8 mouse cellular contexts compared by ENCODE assay signal in the genomic region with DNA sequence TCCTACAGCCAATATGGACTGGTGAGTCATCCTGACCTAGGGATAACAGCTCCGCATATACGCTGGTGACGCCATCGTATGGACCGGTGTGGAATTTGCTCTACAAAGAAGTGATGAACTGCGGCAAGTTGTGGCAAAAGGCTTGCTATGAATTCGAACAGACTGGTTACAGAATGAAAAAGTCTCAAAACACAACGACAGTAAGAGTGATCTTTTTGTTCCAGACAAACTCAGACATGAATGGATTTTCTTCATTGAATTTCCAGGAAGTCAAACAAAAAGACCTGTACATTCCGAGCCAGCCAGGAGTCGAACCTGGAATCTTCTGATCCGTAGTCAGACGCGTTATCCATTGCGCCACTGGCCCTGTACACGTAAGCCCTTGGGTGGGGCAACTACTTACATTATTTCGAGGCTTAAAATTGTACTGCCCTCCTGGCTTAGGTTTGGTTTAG. TPM values are rescaled to one million over a fixed set of nuclear protein-coding genes. Genes with fewer than 3 reads are reported as not detected.
DNase-seq lines count a peak whose midpoint lies in the region; ATAC-seq and TF ChIP-seq lines count a peak whose summit lies in the region.

No protein-coding gene starts in this region.

- no peaks in the 10 kb centered on the region for H3K36me3 ChIP-seq in heart, embryonic 13.5 days
- H3K36me3 ChIP-seq in kidney, postnatal 0 days (ENCODE audit: insufficient read depth, low read length), result no peaks in the 10 kb centered on the region
- H3K36me3 ChIP-seq in liver, embryonic 11.5 days (ENCODE audit: control insufficient read depth, insufficient read depth, low read length), result no peaks in the 10 kb centered on the region
- no peaks in the 10 kb centered on the region for H3K36me3 ChIP-seq in splenic B cell, adult 2 months (ENCODE audit: control insufficient read depth, insufficient read depth, low read length, poor library complexity, severe bottlenecking)

- no peak for TF ChIP-seq POLR2A in brain, embryonic 14.5 days (IDR thresholded peaks at IDR 0.05; ENCODE audit: borderline replicate concordance, extremely low read depth, insufficient read depth, insufficient read length, poor library complexity, severe bottlenecking)

- peak overlapping the region; percentile 95 for H3K27ac ChIP-seq in heart, embryonic 13.5 days (replicated peaks)
- peak overlapping the region; percentile 32; the same call in 1 of the 2 replicates for H3K27ac ChIP-seq in kidney, postnatal 0 days
- H3K27ac ChIP-seq in liver, embryonic 11.5 days (ENCODE audit: low read depth, low read length), result peak overlapping the region; percentile 51

- peak overlapping the region; percentile 73 for H3K4me2 ChIP-seq in heart, embryonic 13.5 days
- H3K4me2 ChIP-seq in kidney, postnatal 0 days (ENCODE audit: low read length), result peak overlapping the region; percentile 65
- peak overlapping the region; percentile 78 for H3K4me2 ChIP-seq in liver, embryonic 11.5 days

- H3K27me3 ChIP-seq in heart, embryonic 13.5 days (replicated peaks), result no peaks in the 10 kb centered on the region
- no peaks in the 10 kb centered on the region for H3K27me3 ChIP-seq in kidney, postnatal 0 days (ENCODE audit: insufficient read depth, low read length)
- H3K27me3 ChIP-seq in liver, embryonic 11.5 days (replicated peaks; ENCODE audit: control insufficient read depth, insufficient read depth, low read length), result no peaks in the 10 kb centered on the region
- H3K27me3 ChIP-seq in splenic B cell, adult 2 months (ENCODE audit: control insufficient read depth, insufficient read depth, low read length, poor library complexity, severe bottlenecking), result no peaks in the 10 kb centered on the region; the same call in 1 of the 2 replicates

- peak; percentile 86 for DNase-seq in CD4-positive helper T cell, adult 2 months (ENCODE audit: low read depth, low spot score)
- DNase-seq in brain, embryonic 14.5 days (ENCODE audit: low read depth), result peak; percentile 93
- DNase-seq in fibroblast of lung, adult 2 months (ENCODE audit: low read depth), result peak; percentile 73
- peak; percentile 85 for DNase-seq in kidney, postnatal 0 days (ENCODE audit: low spot score)
- DNase-seq in liver, embryonic 11.5 days (ENCODE audit: low spot score), result peak; percentile 85
- peak; percentile 90 for DNase-seq in splenic B cell, adult 2 months (ENCODE audit: low read depth, low spot score)

- whole genome bisulfite sequencing in heart, embryonic 13.5 days, result under 1% methylated on average over 16 of the region's 16 CpGs
- WGBS in kidney, postnatal 0 days, result under 1% methylated on average over 16 of the region's 16 CpGs
- whole genome bisulfite sequencing in liver, embryonic 11.5 days, result under 1% methylated on average over 16 of the region's 16 CpGs

- ATAC-seq in heart, embryonic 13.5 days (ENCODE audit: extremely low read depth, insufficient number of reproducible peaks, low FRiP score, low TSS enrichment), result no peak
- ATAC-seq in kidney, postnatal 0 days (replicated peaks; ENCODE audit: low FRiP score, low read depth), result peak; percentile 70
- ATAC-seq in liver, embryonic 11.5 days (replicated peaks; ENCODE audit: low FRiP score), result peak; percentile 54
- ATAC-seq in monocyte, adult 5-6 weeks (replicated peaks; ENCODE audit: insufficient number of reproducible peaks, low FRiP score, low TSS enrichment, poor library complexity, severe bottlenecking), result peak; percentile 45; the same call in 1 of the 2 replicates

- H3K9me3 ChIP-seq in heart, embryonic 13.5 days, result no peaks in the 10 kb centered on the region
- no peaks in the 10 kb centered on the region for H3K9me3 ChIP-seq in kidney, postnatal 0 days (replicated peaks; ENCODE audit: low read length)
- no peaks in the 10 kb centered on the region for H3K9me3 ChIP-seq in liver, embryonic 11.5 days (ENCODE audit: control insufficient read depth, low read length)

- H3K9ac ChIP-seq in heart, embryonic 13.5 days, result peak overlapping the region; percentile 83
- peak overlapping the region; percentile 29; the same call in 1 of the 2 replicates for H3K9ac ChIP-seq in kidney, postnatal 0 days (ENCODE audit: low read depth, low read length)
- H3K9ac ChIP-seq in liver, embryonic 11.5 days (ENCODE audit: low read depth, low read length), result peak overlapping the region; percentile 49

- H3K4me1 ChIP-seq in heart, embryonic 13.5 days, result peaks cover 17% of the 10 kb centered on the region
- no peaks in the 10 kb centered on the region for H3K4me1 ChIP-seq in kidney, postnatal 0 days (replicated peaks; ENCODE audit: insufficient read depth, low read length)
- peaks cover 10% of the 10 kb centered on the region; the same call in 1 of the 2 replicates for H3K4me1 ChIP-seq in liver, embryonic 11.5 days (replicated peaks; ENCODE audit: control insufficient read depth, insufficient read depth, low read length)

- TF ChIP-seq CTCF in brain, embryonic 14.5 days (IDR thresholded peaks at IDR 0.05; ENCODE audit: borderline replicate concordance, extremely low read depth, insufficient read depth, insufficient read length), result no peak
- no peak for TF ChIP-seq CTCF in kidney, postnatal 0 days (IDR thresholded peaks at IDR 0.05; ENCODE audit: low read depth)

- H3K4me3 ChIP-seq in heart, embryonic 13.5 days, result peak overlapping the region; percentile 64
- H3K4me3 ChIP-seq in kidney, postnatal 0 days (replicated peaks; ENCODE audit: low read depth, low read length), result peak overlapping the region; percentile 70
- peak overlapping the region; percentile 79 for H3K4me3 ChIP-seq in liver, embryonic 11.5 days (ENCODE audit: low read depth, low read length)

RNA-seq across cellular contexts. Expression of gene Btn1a1, which starts 19.2 kb away (rescaled TPM):
- polyA plus RNA-seq in brain, embryonic 14.5 days (2012; rRNA removed), result 0.05 and 0.12 TPM in 2 replicates
- polyA plus RNA-seq in heart, embryonic 13.5 days (2015; fragmentation: Nextera tagmentation; extraction: Ambion mirVana), result 1.1 and 2.2 TPM in 2 replicates
- 0.06 TPM in 1 of 2 replicates, not detected in the other for polyA plus RNA-seq in kidney, postnatal 0 days (2015; fragmentation: Nextera tagmentation; extraction: Ambion mirVana)
- 1.8 and 2.2 TPM in 2 replicates for polyA plus RNA-seq in liver, embryonic 11.5 days (2014; fragmentation: Nextera tagmentation; extraction: Ambion mirVana)
- not detected in 3 replicates for total RNA-seq in monocyte, adult 5-6 weeks (2017)

RNA-seq across cellular contexts. Expression of gene Abt1, which starts 22.9 kb away (rescaled TPM):
- polyA plus RNA-seq in brain, embryonic 14.5 days (2012; rRNA removed), result 7.2 and 8.3 TPM in 2 replicates
- polyA plus RNA-seq in heart, embryonic 13.5 days (2015; fragmentation: Nextera tagmentation; extraction: Ambion mirVana), result 8.5 and 8.7 TPM in 2 replicates
- 10.0 and 10.4 TPM in 2 replicates for polyA plus RNA-seq in kidney, postnatal 0 days (2015; fragmentation: Nextera tagmentation; extraction: Ambion mirVana)
- polyA plus RNA-seq in liver, embryonic 11.5 days (2014; fragmentation: Nextera tagmentation; extraction: Ambion mirVana), result 13.1 and 13.4 TPM in 2 replicates
- 12.1 to 15.9 TPM (median 13.2 TPM) in 3 replicates for total RNA-seq in monocyte, adult 5-6 weeks (2017)

RNA-seq across cellular contexts. Expression of gene Btn2a2, which starts 42.1 kb away (rescaled TPM):
- 0.03 and 0.11 TPM in 2 replicates for polyA plus RNA-seq in brain, embryonic 14.5 days (2012; rRNA removed)
- polyA plus RNA-seq in heart, embryonic 13.5 days (2015; fragmentation: Nextera tagmentation; extraction: Ambion mirVana), result 0.45 and 0.82 TPM in 2 replicates
- 0.13 and 0.28 TPM in 2 replicates for polyA plus RNA-seq in kidney, postnatal 0 days (2015; fragmentation: Nextera tagmentation; extraction: Ambion mirVana)
- 0.08 and 0.32 TPM in 2 replicates for polyA plus RNA-seq in liver, embryonic 11.5 days (2014; fragmentation: Nextera tagmentation; extraction: Ambion mirVana)
- not detected in 3 replicates for total RNA-seq in monocyte, adult 5-6 weeks (2017)

Comparison
In these comparisons a context has a peak if more than half of its experiments do, and no peak if none do; other contexts are left out.
1. H3K27ac ChIP-seq: peak in every context shown above with its lines; median percentile 95 in heart, embryonic 13.5 days; 51 in liver, embryonic 11.5 days; 32 in kidney, postnatal 0 days.
2. H3K9ac ChIP-seq: peak in every context shown above with its lines; median percentile 83 in heart, embryonic 13.5 days; 49 in liver, embryonic 11.5 days; 29 in kidney, postnatal 0 days.